15 mouse cellular contexts compared by ENCODE assay signal in genomic region chr9:102857856-102858255, GRCm38 (mm10). TPM values are rescaled to one million over a fixed set of nuclear protein-coding genes. Genes with fewer than 3 reads are reported as not detected.
A peak's percentile ranks its signal among the peaks of the same experiment; 100 is the strongest.
DNase-seq lines count a peak whose midpoint lies in the region; ATAC-seq and TF ChIP-seq lines count a peak whose summit lies in the region.
"Had no signal": no experiment of that assay in that cellular context is flagged by ENCODE, and none has a peak within 500 bp of the region (broad histone marks: within the 10 kb centered on the region; RNA-seq: fewer than 3 reads in every experiment).

No protein-coding gene starts in this region.

- POLR2A ChIA-PET in Patski (lab: Charles Lee), result interaction anchor here (1.0 kb wide), 1 partner anchor 15 kb away, joined by 4 read pairs; no protein-coding TSS in a partner anchor

- 0 out of 2 replicates have a peak, but pooled peaks cover 3% of the 10 kb centered on the region for H3K9me3 ChIP-seq in embryonic facial prominence, embryonic 14.5 days (ENCODE audit: control insufficient read depth, low read length)
- H3K9me3 ChIP-seq in limb, embryonic 11.5 days (ENCODE audit: control insufficient read depth, low read length), result no peaks in the 10 kb centered on the region
- H3K9me3 ChIP-seq in liver, embryonic 11.5 days (ENCODE audit: control insufficient read depth, low read length), result peaks cover 3% of the 10 kb centered on the region; the same call in 1 of the 2 replicates
- H3K9me3 ChIP-seq: liver, embryonic 13.5 days; midbrain, embryonic 13.5 days had no signal

- no peak overlapping the region for H3K4me2 ChIP-seq in embryonic facial prominence, embryonic 14.5 days (ENCODE audit: low read depth, low read length)
- H3K4me2 ChIP-seq in limb, embryonic 11.5 days (ENCODE audit: low read depth, severe bottlenecking), result no peak overlapping the region
- H3K4me2 ChIP-seq in liver, embryonic 11.5 days, result no peak overlapping the region
- H3K4me2 ChIP-seq: hindbrain, embryonic 14.5 days; liver, embryonic 13.5 days; midbrain, embryonic 13.5 days had no signal

- peak; percentile 86 for ATAC-seq in Patski
- ATAC-seq in embryonic facial prominence, embryonic 14.5 days (ENCODE audit: low read depth), result peak; percentile 45; the same call in 1 of the 2 replicates
- ATAC-seq in limb, embryonic 11.5 days (ENCODE audit: insufficient number of reproducible peaks, low FRiP score, low TSS enrichment, low read depth), result no peak
- no peak for ATAC-seq in liver, embryonic 11.5 days (replicated peaks; ENCODE audit: low FRiP score)
- ATAC-seq: forebrain, postnatal 0 days; midbrain, embryonic 13.5 days had no signal

- in situ Hi-C loops in Patski (cut with MboI; ENCODE audit: low pct_unique_long_range_greater_than_20kb), result no loop called here

- 67% methylated on average over 2 of the region's 2 CpGs for WGBS in embryonic facial prominence, embryonic 14.5 days
- WGBS in limb, embryonic 11.5 days, result 69% methylated on average over 2 of the region's 2 CpGs
- 95% methylated on average over 2 of the region's 2 CpGs for WGBS in liver, embryonic 11.5 days

- H3K9ac ChIP-seq in embryonic facial prominence, embryonic 14.5 days (ENCODE audit: low read depth, low read length), result no peak overlapping the region
- no peak overlapping the region for H3K9ac ChIP-seq in limb, embryonic 11.5 days (ENCODE audit: low read length)
- no peak overlapping the region for H3K9ac ChIP-seq in liver, embryonic 11.5 days (ENCODE audit: low read depth, low read length)
- H3K9ac ChIP-seq: forebrain, postnatal 0 days; hindbrain, embryonic 14.5 days; liver, embryonic 13.5 days; midbrain, embryonic 13.5 days had no signal

- H3K27ac ChIP-seq in embryonic facial prominence, embryonic 14.5 days (replicated peaks; ENCODE audit: low read depth, low read length), result peak overlapping the region; percentile 6; the same call in 1 of the 2 replicates
- H3K27ac ChIP-seq in limb, embryonic 11.5 days (replicated peaks; ENCODE audit: low read depth, low read length), result peak overlapping the region; percentile 1; the same call in 1 of the 2 replicates
- H3K27ac ChIP-seq in liver, embryonic 11.5 days (ENCODE audit: low read depth, low read length), result no peak overlapping the region
- H3K27ac ChIP-seq: gastrocnemius, adult 2 months; hindbrain, embryonic 14.5 days; liver, embryonic 13.5 days; midbrain, embryonic 13.5 days had no signal

- H3K4me1 ChIP-seq in embryonic facial prominence, embryonic 14.5 days (ENCODE audit: control insufficient read depth, insufficient read depth, low read length), result 0 out of 2 replicates have a peak, but pooled peaks cover 5% of the 10 kb centered on the region
- H3K4me1 ChIP-seq in limb, embryonic 11.5 days (ENCODE audit: control insufficient read depth, insufficient read depth, low read length), result peaks cover 4% of the 10 kb centered on the region; the same call in 1 of the 2 replicates
- peaks cover 20% of the 10 kb centered on the region for H3K4me1 ChIP-seq in liver, embryonic 11.5 days (replicated peaks; ENCODE audit: control insufficient read depth, insufficient read depth, low read length)
- H3K4me1 ChIP-seq: midbrain, embryonic 13.5 days had no signal

- CTCF ChIA-PET in Patski (lab: Charles Lee), result interaction anchor here (0.9 kb wide), 1 partner anchor 9 kb away, joined by 3 read pairs; no protein-coding TSS in a partner anchor

- no peaks in the 10 kb centered on the region for H3K27me3 ChIP-seq in Patski
- no peaks in the 10 kb centered on the region for H3K27me3 ChIP-seq in embryonic facial prominence, embryonic 14.5 days (replicated peaks; ENCODE audit: control insufficient read depth, insufficient read depth, low read length)
- H3K27me3 ChIP-seq in limb, embryonic 11.5 days (ENCODE audit: control insufficient read depth, insufficient read depth, low read length), result no peaks in the 10 kb centered on the region
- H3K27me3 ChIP-seq in liver, embryonic 11.5 days (replicated peaks; ENCODE audit: control insufficient read depth, insufficient read depth, low read length), result no peaks in the 10 kb centered on the region
- H3K27me3 ChIP-seq: liver, embryonic 13.5 days; midbrain, embryonic 13.5 days had no signal

- DNase-seq in kidney, adult 9 months, result peak; percentile 53
- DNase-seq in kidney, postnatal 25 days, result no peak
- DNase-seq in Patski (ENCODE audit: low read depth, low spot score) (no peak), adipocyte (ENCODE audit: low spot score) (no peak)
- DNase-seq in embryonic facial prominence, embryonic 14.5 days (ENCODE audit: low spot score), result no peak
- DNase-seq in limb, embryonic 11.5 days (ENCODE audit: low spot score), result no peak
- no peak for DNase-seq in liver, embryonic 11.5 days (ENCODE audit: low spot score)
- DNase-seq: adrenal gland, adult 8-10 months; cerebellum, adult 8-10 months; forebrain, postnatal 0 days; gastrocnemius, adult 2 months; liver, embryonic 13.5 days; thymus, adult 18-20 months had no signal

- no peak overlapping the region for H3K4me3 ChIP-seq in embryonic facial prominence, embryonic 14.5 days (ENCODE audit: low read depth, low read length)
- no peak overlapping the region for H3K4me3 ChIP-seq in limb, embryonic 11.5 days (ENCODE audit: low read depth, low read length)
- no peak overlapping the region for H3K4me3 ChIP-seq in liver, embryonic 11.5 days (ENCODE audit: low read depth, low read length)
- H3K4me3 ChIP-seq: gastrocnemius, adult 2 months; liver, embryonic 13.5 days; midbrain, embryonic 13.5 days had no signal

- no peak for TF ChIP-seq CTCF in Patski (IDR thresholded peaks at IDR 0.05)

- H3K36me3 ChIP-seq in embryonic facial prominence, embryonic 14.5 days (ENCODE audit: control insufficient read depth, insufficient read depth, low read length), result peaks cover 6% of the 10 kb centered on the region; the same call in 1 of the 2 replicates
- peaks cover 2% of the 10 kb centered on the region; the same call in 1 of the 2 replicates for H3K36me3 ChIP-seq in limb, embryonic 11.5 days (ENCODE audit: control insufficient read depth, insufficient read depth, low read length)
- peaks cover 4% of the 10 kb centered on the region; the same call in 1 of the 2 replicates for H3K36me3 ChIP-seq in liver, embryonic 11.5 days (ENCODE audit: control insufficient read depth, insufficient read depth, low read length)

RNA-seq across cellular contexts. Expression of gene Ryk, which starts 23.1 kb away (rescaled TPM):
- 141 TPM for polyA plus RNA-seq in Patski (2021)
- polyA plus RNA-seq in embryonic facial prominence, embryonic 14.5 days (2014; fragmentation: Nextera tagmentation; extraction: Ambion mirVana), result 30.0 and 31.1 TPM in 2 replicates
- polyA plus RNA-seq in limb, embryonic 11.5 days (2014; fragmentation: Nextera tagmentation; extraction: Ambion mirVana), result 31.6 and 43.0 TPM in 2 replicates
- 15.7 and 16.2 TPM in 2 replicates for polyA plus RNA-seq in liver, embryonic 11.5 days (2014; fragmentation: Nextera tagmentation; extraction: Ambion mirVana)

Comparison
In these comparisons a context has a peak if more than half of its experiments do, and no peak if none do; other contexts are left out.
1. ATAC-seq: peak in Patski (single experiment) and embryonic facial prominence, embryonic 14.5 days (single experiment); none in limb, embryonic 11.5 days (single experiment) and liver, embryonic 11.5 days (single experiment).